Mouse (Mus musculus) MEL (cell line): ENCODE measurements at regions not wholly inside any gene's neighbourhood (a gene's known extent, or its start where the extent isn't known, plus 50 kb on each side); places are given as distances from the start of the nearest gene placed in this dataset.

Source experiments
- DNase-seq: peaks from one replicate; pipeline ENCODE4 v3.0.0; 2011; ENCODE audit warnings: low read depth, low spot score
- H3K27ac ChIP-seq: 2 replicates; pipeline ENCODE4 v1.5.1; 2012; ENCODE audit warnings: low read depth, mild to moderate bottlenecking, control low read depth, low read length, moderate library complexity; ENCODE audit not compliant: control insufficient read depth
- H3K27me3 ChIP-seq, 2 experiments: fragments of 150-350 bp in 1 of 2; sonication (generic) in 1 of 2; 2 replicates each; pipeline ENCODE4 v1.6.1; 2012; ENCODE audit warnings: low read length in 2 of 2, mild to moderate bottlenecking in 2 of 2, improper control_type of control experiment in 1 of 2, moderate library complexity in 1 of 2; ENCODE audit not compliant: insufficient read depth in 2 of 2, control insufficient read depth in 1 of 2
- H3K36me3 ChIP-seq, 2 experiments: 2 replicates each; pipeline ENCODE4 v1.6.1; 2012 to 2014; ENCODE audit warnings: low read length in 2 of 2, improper control_type of control experiment in 1 of 2, inconsistent platforms in 1 of 2, mild to moderate bottlenecking in 1 of 2; ENCODE audit not compliant: insufficient read depth in 2 of 2, control insufficient read depth in 1 of 2
- H3K4me1 ChIP-seq, 2 experiments: fragments of 150-350 bp in 1 of 2; sonication (generic) in 1 of 2; 2 replicates each; pipeline ENCODE4 v1.6.1; 2012; ENCODE audit warnings: low read length in 2 of 2, improper control_type of control experiment in 1 of 2, mild to moderate bottlenecking in 1 of 2; ENCODE audit not compliant: insufficient read depth in 2 of 2, control insufficient read depth in 1 of 2
- H3K4me3 ChIP-seq, 2 experiments: fragments of 150-350 bp in 1 of 2; sonication (generic) in 1 of 2; 2 replicates each; pipeline ENCODE4 v1.5.1; 2012; ENCODE audit warnings: low read depth in 2 of 2, low read length in 2 of 2, mild to moderate bottlenecking in 2 of 2, moderate library complexity in 2 of 2, control low read depth in 1 of 2, improper control_type of control experiment in 1 of 2; ENCODE audit not compliant: control insufficient read depth in 1 of 2, insufficient read depth in 1 of 2
- H3K79me2 ChIP-seq: 2 replicates; pipeline ENCODE4 v1.6.1; 2012; ENCODE audit warnings: mild to moderate bottlenecking, low read length, moderate library complexity; ENCODE audit not compliant: control insufficient read depth, poor library complexity, insufficient read depth
- H3K9ac ChIP-seq: 2 replicates; pipeline ENCODE4 v1.6.1; 2012; ENCODE audit warnings: low read depth, mild to moderate bottlenecking, control low read depth, low read length, moderate library complexity; ENCODE audit not compliant: control insufficient read depth, poor library complexity, severe bottlenecking
- H3K9me3 ChIP-seq: fragments of 150-350 bp; sonication (generic); replicated peaks from 2 replicates; pipeline ENCODE4 v1.6.1; 2012; ENCODE audit warnings: mild to moderate bottlenecking, low read length, improper control_type of control experiment, moderate library complexity; ENCODE audit not compliant: insufficient read depth
- CHD2 ChIP-seq: IDR thresholded peaks from 2 replicates; pipeline ENCODE4 v1.6.1; 2011; ENCODE audit warnings: low read length, improper control_type of control experiment
- ELF1 ChIP-seq: IDR thresholded peaks from 2 replicates; pipeline ENCODE4 v1.6.1; 2014; ENCODE audit warnings: low read depth, mild to moderate bottlenecking, inconsistent platforms, low read length, improper control_type of control experiment, moderate library complexity
- EP300 ChIP-seq, 2 experiments: IDR thresholded peaks; 2 replicates each; pipeline ENCODE4 v1.6.1; 2011; ENCODE audit warnings: improper control_type of control experiment in 2 of 2, low read length in 2 of 2, low read depth in 1 of 2, mild to moderate bottlenecking in 1 of 2
- ETS1 ChIP-seq: IDR thresholded peaks from 2 replicates; pipeline ENCODE4 v1.6.1; 2012; ENCODE audit warnings: low read depth, mild to moderate bottlenecking, inconsistent platforms, low read length, improper control_type of control experiment, moderate library complexity
- GABPA ChIP-seq: IDR thresholded peaks from 2 replicates; pipeline ENCODE4 v1.6.1; 2012; ENCODE audit warnings: low read depth, mild to moderate bottlenecking, inconsistent platforms, low read length, improper control_type of control experiment, moderate library complexity
- HCFC1 ChIP-seq: IDR thresholded peaks from 2 replicates; pipeline ENCODE4 v1.6.1; 2012; ENCODE audit warnings: low read depth, mild to moderate bottlenecking, inconsistent platforms, low read length, improper control_type of control experiment, moderate library complexity
- MAX ChIP-seq: IDR thresholded peaks from 2 replicates; pipeline ENCODE4 v1.6.1; 2011; ENCODE audit warnings: low read length, improper control_type of control experiment
- MYB ChIP-seq: IDR thresholded peaks from 2 replicates; pipeline ENCODE4 v1.6.1; 2011; ENCODE audit warnings: mild to moderate bottlenecking, low read depth, low read length, improper control_type of control experiment
- NRF1 ChIP-seq: IDR thresholded peaks from 2 replicates; pipeline ENCODE4 v1.6.1; 2014; ENCODE audit warnings: low read depth, mild to moderate bottlenecking, inconsistent platforms, low read length, improper control_type of control experiment, moderate library complexity; ENCODE audit not compliant: poor library complexity, insufficient read depth, severe bottlenecking
- POLR2AphosphoS2 ChIP-seq: IDR thresholded peaks from 2 replicates; pipeline ENCODE4 v1.6.1; 2011; ENCODE audit warnings: low read length, improper control_type of control experiment
- RAD21 ChIP-seq: IDR thresholded peaks from 2 replicates; pipeline ENCODE4 v1.6.1; 2011; ENCODE audit warnings: mild to moderate bottlenecking, low read depth, low read length, improper control_type of control experiment
- SIN3A ChIP-seq: IDR thresholded peaks from 2 replicates; pipeline ENCODE4 v1.6.1; 2012; ENCODE audit warnings: low read length, improper control_type of control experiment, inconsistent platforms
- SMC3 ChIP-seq: IDR thresholded peaks from 2 replicates; pipeline ENCODE4 v1.6.1; 2011; ENCODE audit warnings: low read depth, low read length, improper control_type of control experiment
- TAL1 ChIP-seq: IDR thresholded peaks from 2 replicates; pipeline ENCODE4 v1.6.1; 2012; ENCODE audit warnings: mild to moderate bottlenecking, inconsistent platforms, low read length, moderate library complexity, mixed read lengths
- TBP ChIP-seq: IDR thresholded peaks from 2 replicates; pipeline ENCODE4 v1.8.0; 2011; ENCODE audit warnings: low read depth, low read length, improper control_type of control experiment
- TCF12 ChIP-seq: IDR thresholded peaks from 2 replicates; pipeline ENCODE4 v1.6.1; 2014; ENCODE audit warnings: low read depth, mild to moderate bottlenecking, inconsistent platforms, low read length, improper control_type of control experiment, moderate library complexity
- UBTF ChIP-seq: IDR thresholded peaks from 2 replicates; pipeline ENCODE4 v1.6.1; 2012; ENCODE audit warnings: low read depth, mild to moderate bottlenecking, inconsistent platforms, low read length, improper control_type of control experiment, moderate library complexity, borderline replicate concordance; ENCODE audit not compliant: insufficient read depth
- USF2 ChIP-seq, 2 experiments: IDR thresholded peaks; 2 replicates each; pipeline ENCODE4 v1.6.1; 2011 to 2012; ENCODE audit warnings: improper control_type of control experiment in 2 of 2, low read length in 2 of 2, borderline replicate concordance in 1 of 2, inconsistent platforms in 1 of 2, low read depth in 1 of 2, mild to moderate bottlenecking in 1 of 2; ENCODE audit not compliant: insufficient read depth in 1 of 2
- ZKSCAN1 ChIP-seq: IDR thresholded peaks from 2 replicates; pipeline ENCODE4 v1.6.1; 2012; ENCODE audit warnings: low read depth, mild to moderate bottlenecking, inconsistent platforms, low read length, improper control_type of control experiment, moderate library complexity

DNA sequence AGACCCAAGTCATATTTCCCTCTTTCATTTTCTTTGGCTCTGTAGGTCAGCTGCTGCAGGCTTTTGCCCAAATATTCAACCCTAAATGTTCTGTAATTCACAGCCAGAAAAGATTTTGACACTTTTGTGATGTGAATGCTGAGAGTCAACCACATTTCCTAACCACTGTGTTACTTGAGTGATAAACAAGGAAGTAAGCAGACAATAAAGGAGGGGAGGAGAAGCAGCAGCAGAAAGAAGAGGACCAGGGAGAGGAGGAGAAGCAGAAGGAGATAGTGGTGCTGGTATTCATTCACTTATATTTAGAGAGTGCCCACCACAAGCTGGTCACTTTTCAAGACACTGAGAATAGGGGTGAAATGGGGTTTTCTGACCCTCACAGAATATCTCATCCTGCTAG, 404.5 kb upstream of the Meis1 start:
- Histone ChIP-seq H3K9ac (no peak overlapping the region), H3K4me1 (no peaks in the 10 kb centered on the region), H3K27me3 (peaks cover 0 to 2% of the 10 kb centered on the region in 2 experiments; a peak in 2 of 4 replicates), H3K27ac (no peak overlapping the region), H3K9me3 (no peaks in the 10 kb centered on the region), H3K79me2 (no peaks in the 10 kb centered on the region; the same call in 1 of the 2 replicates), H3K36me3 (no peaks in the 10 kb centered on the region), H3K4me3 (no peak overlapping the region)
- TF ChIP-seq TCF12 = no peak
- no peak for DNase-seq

DNA sequence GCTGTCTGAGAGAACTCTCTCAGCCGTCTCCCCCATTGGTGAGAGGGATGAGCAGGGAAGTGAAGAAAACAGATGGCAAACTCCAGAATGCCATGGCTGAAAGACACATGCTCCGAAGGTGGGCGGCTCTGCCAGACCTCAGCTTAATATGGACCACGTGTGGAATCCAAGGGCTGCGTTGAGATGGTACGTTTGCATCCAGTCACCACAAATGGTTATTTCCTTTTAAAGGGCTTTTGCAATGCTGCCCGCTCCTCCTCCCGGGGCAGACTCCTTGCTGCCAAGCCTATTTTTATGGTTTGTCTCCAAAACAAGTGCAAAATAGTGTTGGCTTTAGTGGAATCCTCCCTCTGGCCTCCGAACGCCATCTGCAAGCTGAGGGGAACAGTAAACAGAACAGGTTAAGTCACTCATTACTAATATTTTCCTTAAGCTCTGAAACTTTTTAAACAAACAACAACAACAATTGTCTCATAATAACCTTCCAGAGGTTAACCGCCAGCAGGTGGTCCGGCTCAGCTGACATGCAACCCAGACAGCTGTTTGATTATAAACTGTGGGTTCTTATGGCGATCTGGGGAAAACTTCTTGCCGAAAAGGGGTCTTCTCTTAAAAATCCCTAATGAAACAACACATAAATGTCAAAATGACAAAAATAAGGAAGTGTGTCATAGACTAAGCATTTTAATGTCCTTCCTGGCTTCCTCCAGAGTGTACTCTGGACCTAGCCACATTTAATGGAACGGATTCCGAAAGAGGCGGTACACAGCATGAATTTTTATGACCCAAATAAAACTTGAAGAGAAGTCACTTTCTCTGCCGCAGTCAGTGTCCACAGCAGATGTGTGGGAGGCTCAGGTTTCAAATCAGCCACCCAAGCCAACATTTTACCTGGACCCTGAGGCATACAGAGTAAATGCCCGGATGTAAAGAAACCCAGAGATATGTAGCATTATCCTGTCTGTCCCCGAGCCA, 405.3 kb upstream of the Meis1 start:
- no peak for DNase-seq
- Histone ChIP-seq H3K79me2 (no peaks in the 10 kb centered on the region; the same call in 1 of the 2 replicates), H3K9me3 (no peaks in the 10 kb centered on the region), H3K27me3 (peaks cover 0 to 2% of the 10 kb centered on the region in 2 experiments; a peak in 2 of 4 replicates), H3K36me3 (no peaks in the 10 kb centered on the region), H3K4me1 (no peaks in the 10 kb centered on the region), H3K9ac (no peak overlapping the region), H3K27ac (no peak overlapping the region), H3K4me3 (no peak overlapping the region)
- TF ChIP-seq EP300 (IDR thresholded peaks at IDR 0.05; ENCODE audit: low read depth in 1 of 2, low read length in 2 of 2) (no peak), MAX (no peak), POLR2AphosphoS2 (no peak), MYB (no peak), HCFC1 (no peak), USF2 (IDR thresholded peaks at IDR 0.05; ENCODE audit: borderline replicate concordance in 1 of 2, insufficient read depth in 1 of 2, low read depth in 1 of 2, low read length in 2 of 2) (no peak), UBTF (no peak), ETS1 (no peak), SIN3A (no peak), CHD2 (no peak), TAL1 (no peak), NRF1 (no peak), ZKSCAN1 (no peak), RAD21 (no peak), GABPA (no peak), TBP (no peak), SMC3 (no peak), ELF1 (no peak)
